Mouse (Mus musculus): ENCODE measurements at regions not wholly inside any gene's neighbourhood (a gene's known extent, or its start where the extent isn't known, plus 50 kb on each side); places are given as distances from the start of the nearest gene placed in this dataset.

- Histone ChIP-seq H3K27me3 (ENCODE audit: control insufficient read depth, insufficient read depth, low read length) (no peaks in the 10 kb centered on the region), H3K4me1 (ENCODE audit: control insufficient read depth, insufficient read depth, low read length) (no peaks in the 10 kb centered on the region), H3K36me3 (ENCODE audit: control insufficient read depth, insufficient read depth, low read length) (no peaks in the 10 kb centered on the region), H3K9ac (ENCODE audit: low read depth, low read length) (no peak overlapping the region), H3K4me3 (no peak overlapping the region), H3K27ac (no peak overlapping the region), H3K79me2 (replicated peaks; ENCODE audit: control insufficient read depth, insufficient read depth, low read length) (no peaks in the 10 kb centered on the region)
- intact Hi-C loops (cut with DNase I): no loop called here
- no peak for DNase-seq
- TF ChIP-seq CTCF (IDR thresholded peaks at IDR 0.05) (no peak), POLR2A (IDR thresholded peaks at IDR 0.05; ENCODE audit: insufficient read depth, low read depth, low read length) (no peak), EP300 (IDR thresholded peaks at IDR 0.05; ENCODE audit: insufficient read depth, low read depth, low read length) (no peak)
- 69% methylated on average over 9 of the region's 9 CpGs for WGBS
Measured at GRCm38 (mm10) chr5:41392137-41392554, 315.8 kb downstream of the Rab28 start.

- no peaks in the 10 kb centered on the region for H3K27me3 ChIP-seq (ENCODE audit: control insufficient read depth, insufficient read depth, low read length)
- TF ChIP-seq CTCF (IDR thresholded peaks at IDR 0.05): no peak
- TF ChIP-seq POLR2A (IDR thresholded peaks at IDR 0.05; ENCODE audit: insufficient read depth, low read depth, low read length): no peak
- TF ChIP-seq EP300 (IDR thresholded peaks at IDR 0.05; ENCODE audit: insufficient read depth, low read depth, low read length): no peak
- H3K9ac ChIP-seq (ENCODE audit: low read depth, low read length): no peak overlapping the region
- intact Hi-C loops (cut with DNase I): no loop called here
- no peaks in the 10 kb centered on the region for H3K36me3 ChIP-seq (ENCODE audit: control insufficient read depth, insufficient read depth, low read length)
- DNase-seq: no peak
- no peaks in the 10 kb centered on the region for H3K79me2 ChIP-seq (replicated peaks; ENCODE audit: control insufficient read depth, insufficient read depth, low read length)
- no peak overlapping the region for H3K27ac ChIP-seq
- H3K4me3 ChIP-seq: no peak overlapping the region
- no peaks in the 10 kb centered on the region for H3K4me1 ChIP-seq (ENCODE audit: control insufficient read depth, insufficient read depth, low read length)
- 62% methylated on average over 3 of the region's 3 CpGs for WGBS
Measured at GRCm38 (mm10) chr5:41373409-41373808, 334.5 kb downstream of the Rab28 start.

GRCm38 (mm10) chr5:41371461-41371860, 336.5 kb downstream of the Rab28 start:
- 67% methylated on average over 4 of the region's 4 CpGs for WGBS
- H3K27me3 ChIP-seq (ENCODE audit: control insufficient read depth, insufficient read depth, low read length): no peaks in the 10 kb centered on the region
- TF ChIP-seq POLR2A (IDR thresholded peaks at IDR 0.05; ENCODE audit: insufficient read depth, low read depth, low read length) (no peak), CTCF (IDR thresholded peaks at IDR 0.05) (no peak), EP300 (IDR thresholded peaks at IDR 0.05; ENCODE audit: insufficient read depth, low read depth, low read length) (no peak)

GRCm38 (mm10) chr5:41370356-41370755, 337.6 kb downstream of the Rab28 start:
- TF ChIP-seq EP300 (IDR thresholded peaks at IDR 0.05; ENCODE audit: insufficient read depth, low read depth, low read length) (no peak), CTCF (IDR thresholded peaks at IDR 0.05) (no peak), POLR2A (IDR thresholded peaks at IDR 0.05; ENCODE audit: insufficient read depth, low read depth, low read length) (no peak)
- Histone ChIP-seq H3K36me3 (ENCODE audit: control insufficient read depth, insufficient read depth, low read length) (no peaks in the 10 kb centered on the region), H3K79me2 (replicated peaks; ENCODE audit: control insufficient read depth, insufficient read depth, low read length) (no peaks in the 10 kb centered on the region), H3K4me3 (no peak overlapping the region), H3K27ac (no peak overlapping the region), H3K27me3 (ENCODE audit: control insufficient read depth, insufficient read depth, low read length) (no peaks in the 10 kb centered on the region), H3K4me1 (ENCODE audit: control insufficient read depth, insufficient read depth, low read length) (no peaks in the 10 kb centered on the region), H3K9ac (ENCODE audit: low read depth, low read length) (no peak overlapping the region)
- intact Hi-C loops (cut with DNase I): no loop called here
- 58% methylated on average over 4 of the region's 4 CpGs for WGBS
- DNase-seq: no peak

More at GRCm38 (mm10) chr5:41371461-41371860, 336.5 kb downstream of the Rab28 start:
- no peak overlapping the region for H3K4me3 ChIP-seq
- H3K9ac ChIP-seq (ENCODE audit: low read depth, low read length): no peak overlapping the region
- no peaks in the 10 kb centered on the region for H3K79me2 ChIP-seq (replicated peaks; ENCODE audit: control insufficient read depth, insufficient read depth, low read length)
- no peaks in the 10 kb centered on the region for H3K4me1 ChIP-seq (ENCODE audit: control insufficient read depth, insufficient read depth, low read length)
- H3K36me3 ChIP-seq (ENCODE audit: control insufficient read depth, insufficient read depth, low read length): no peaks in the 10 kb centered on the region
- intact Hi-C loops (cut with DNase I): no loop called here
- no peak for DNase-seq
- no peak overlapping the region for H3K27ac ChIP-seq

- DNase-seq: no peak
- H3K36me3 ChIP-seq (ENCODE audit: control insufficient read depth, insufficient read depth, low read length): no peaks in the 10 kb centered on the region
- 62% methylated on average over 3 of the region's 3 CpGs for WGBS
- no peak overlapping the region for H3K4me3 ChIP-seq
- no peaks in the 10 kb centered on the region for H3K79me2 ChIP-seq (replicated peaks; ENCODE audit: control insufficient read depth, insufficient read depth, low read length)
- no peaks in the 10 kb centered on the region for H3K27me3 ChIP-seq (ENCODE audit: control insufficient read depth, insufficient read depth, low read length)
- TF ChIP-seq EP300 (IDR thresholded peaks at IDR 0.05; ENCODE audit: insufficient read depth, low read depth, low read length) (no peak), POLR2A (IDR thresholded peaks at IDR 0.05; ENCODE audit: insufficient read depth, low read depth, low read length) (no peak), CTCF (IDR thresholded peaks at IDR 0.05) (no peak)
- H3K27ac ChIP-seq: no peak overlapping the region
- H3K4me1 ChIP-seq (ENCODE audit: control insufficient read depth, insufficient read depth, low read length): no peaks in the 10 kb centered on the region
- intact Hi-C loops (cut with DNase I): no loop called here
- H3K9ac ChIP-seq (ENCODE audit: low read depth, low read length): no peak overlapping the region
Measured at GRCm38 (mm10) chr5:41369907-41370306, 338.1 kb downstream of the Rab28 start.

- intact Hi-C loops (cut with DNase I): no loop called here
- Histone ChIP-seq H3K9ac (ENCODE audit: low read depth, low read length) (no peak overlapping the region), H3K4me1 (ENCODE audit: control insufficient read depth, insufficient read depth, low read length) (no peaks in the 10 kb centered on the region), H3K27ac (no peak overlapping the region), H3K36me3 (ENCODE audit: control insufficient read depth, insufficient read depth, low read length) (no peaks in the 10 kb centered on the region), H3K4me3 (no peak overlapping the region), H3K79me2 (replicated peaks; ENCODE audit: control insufficient read depth, insufficient read depth, low read length) (no peaks in the 10 kb centered on the region), H3K27me3 (ENCODE audit: control insufficient read depth, insufficient read depth, low read length) (no peaks in the 10 kb centered on the region)
- TF ChIP-seq EP300 (IDR thresholded peaks at IDR 0.05; ENCODE audit: insufficient read depth, low read depth, low read length) (no peak), CTCF (IDR thresholded peaks at IDR 0.05) (no peak), POLR2A (IDR thresholded peaks at IDR 0.05; ENCODE audit: insufficient read depth, low read depth, low read length) (no peak)
- 82% methylated on average over 4 of the region's 4 CpGs for WGBS
- no peak for DNase-seq
Measured at GRCm38 (mm10) chr5:41365883-41366282, 342.1 kb downstream of the Rab28 start.

Data from heart, adult 2 months (tissue).